Mouse (Mus musculus) G1E (cell line): ENCODE data around the gene Rpl11.

ENCODE experiments used
- CTCF ChIP-seq: IDR thresholded peaks from 2 replicates; pipeline ENCODE4 v1.5.1; 2012; ENCODE audit warnings: low read depth, low read length, inconsistent platforms, mixed read lengths
- GATA1 ChIP-seq: IDR thresholded peaks from 2 replicates; pipeline ENCODE4 v1.6.1; 2012; ENCODE audit warnings: borderline replicate concordance, low read length, inconsistent platforms, mixed read lengths
- GATA2 ChIP-seq: IDR thresholded peaks from 2 replicates; pipeline ENCODE4 v1.6.1; 2012; ENCODE audit warnings: low read depth, low read length, inconsistent platforms, borderline replicate concordance
- TAL1 ChIP-seq: conservative IDR thresholded peaks from 2 replicates; pipeline ENCODE4 v1.6.1; 2012; ENCODE audit warnings: low read depth, low read length, inconsistent platforms, mixed read lengths

DNA sequence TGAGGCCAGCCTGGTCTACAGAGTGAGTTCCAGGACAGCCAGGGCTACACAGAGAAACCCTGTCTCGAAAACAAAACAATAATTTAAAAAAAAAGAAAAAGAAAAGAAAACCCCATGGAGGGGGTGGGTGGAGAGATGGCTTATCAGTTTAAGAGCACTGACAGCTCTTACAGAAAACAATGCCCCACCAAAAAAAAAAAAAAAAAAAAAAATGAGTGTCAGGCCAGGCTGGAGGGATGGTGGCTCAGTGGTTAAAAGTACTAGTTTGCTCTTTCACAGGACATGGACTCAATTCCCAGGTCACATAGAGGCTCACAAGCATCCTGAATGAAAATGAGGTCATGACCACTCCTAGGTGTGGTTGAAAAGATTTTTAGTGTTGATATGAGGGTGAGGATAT, 20.0 kb downstream of the Rpl11 start:
- TF ChIP-seq CTCF (no peak), GATA1 (no peak), GATA2 (no peak), TAL1 (no peak)
